7 mouse cellular contexts compared by ENCODE assay signal in the genomic region with DNA sequence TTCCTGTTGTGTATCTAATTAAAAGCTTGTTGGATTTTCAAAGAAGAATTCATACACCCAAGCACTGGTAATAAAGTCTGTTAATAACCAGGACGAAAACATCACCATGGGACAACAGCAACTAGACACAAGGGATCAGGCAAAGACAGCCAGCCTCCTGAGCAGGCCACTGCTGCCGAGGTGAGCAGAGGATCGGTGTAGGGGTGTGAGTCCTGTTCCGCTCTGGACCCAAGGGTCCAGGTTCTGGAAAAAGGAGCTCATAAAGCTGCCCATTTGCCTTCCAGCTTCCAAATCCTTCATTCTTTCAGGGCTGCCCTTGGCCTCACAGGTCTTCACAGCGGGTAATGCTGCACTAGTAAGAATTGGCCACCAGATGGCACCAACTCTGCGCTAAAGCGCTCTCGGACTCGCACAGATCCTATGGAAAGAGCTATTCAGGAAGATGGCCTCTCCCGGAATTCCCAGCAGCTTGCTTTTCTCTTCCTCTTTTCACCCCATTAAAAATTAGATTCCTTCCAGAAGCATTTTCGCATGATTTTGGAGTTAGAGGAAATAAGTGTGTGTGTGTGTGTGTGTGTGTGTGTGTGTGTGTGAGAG.
DNase-seq lines count a peak whose midpoint lies in the region; ATAC-seq lines count a peak whose summit lies in the region.

No protein-coding gene starts in this region.

- H3K4me2 ChIP-seq in hindbrain, embryonic 15.5 days: peak overlapping the region; percentile 36

- 12% methylated on average over 11 of the region's 11 CpGs for WGBS in hindbrain, embryonic 15.5 days

- H3K27me3 ChIP-seq in hindbrain, embryonic 15.5 days: no peaks in the 10 kb centered on the region

- H3K4me1 ChIP-seq in hindbrain, embryonic 15.5 days (replicated peaks): 0 out of 2 replicates have a peak, but pooled peaks cover 6% of the 10 kb centered on the region

- no peak overlapping the region for H3K27ac ChIP-seq in hindbrain, embryonic 15.5 days (replicated peaks)

- no peak overlapping the region for H3K4me3 ChIP-seq in hindbrain, embryonic 15.5 days

- peak; percentile 94 for ATAC-seq in hindbrain, embryonic 15.5 days (ENCODE audit: low FRiP score, low read depth)
- peak; percentile 59; the same call in 1 of the 2 replicates for ATAC-seq in megakaryocyte, adult 5-6 weeks (ENCODE audit: poor library complexity, severe bottlenecking)

- DNase-seq in adrenal gland, adult (ENCODE audit: inconsistent age in 2 of 2, low spot score in 1 of 2): peak; percentile 72 to 92
- DNase-seq in cerebellum, postnatal 4 days (ENCODE audit: low spot score in 2 of 2): peak; percentile 76 to 89
- peak; percentile 77 for DNase-seq in gastrocnemius, adult 18-20 months (ENCODE audit: low spot score)
- DNase-seq in layer of hippocampus, postnatal 36 days: peak; percentile 81 to 83
- peak; percentile 72 to 75 for DNase-seq in right cerebral cortex, postnatal 36 days (ENCODE audit: low spot score in 2 of 2)

- peaks cover 5% of the 10 kb centered on the region; the same call in 1 of the 2 replicates for H3K9me3 ChIP-seq in hindbrain, embryonic 15.5 days

- H3K36me3 ChIP-seq in hindbrain, embryonic 15.5 days: no peaks in the 10 kb centered on the region

- no peak overlapping the region for H3K9ac ChIP-seq in hindbrain, embryonic 15.5 days
